Mouse (Mus musculus): ENCODE data around the gene Gm12790.
"Not testable (repeated sequence)": the region's sequence is repeated elsewhere in the genome, so short reads cannot be mapped to it uniquely, and the experiment has no call there.

Gm12790 gene

DNA sequence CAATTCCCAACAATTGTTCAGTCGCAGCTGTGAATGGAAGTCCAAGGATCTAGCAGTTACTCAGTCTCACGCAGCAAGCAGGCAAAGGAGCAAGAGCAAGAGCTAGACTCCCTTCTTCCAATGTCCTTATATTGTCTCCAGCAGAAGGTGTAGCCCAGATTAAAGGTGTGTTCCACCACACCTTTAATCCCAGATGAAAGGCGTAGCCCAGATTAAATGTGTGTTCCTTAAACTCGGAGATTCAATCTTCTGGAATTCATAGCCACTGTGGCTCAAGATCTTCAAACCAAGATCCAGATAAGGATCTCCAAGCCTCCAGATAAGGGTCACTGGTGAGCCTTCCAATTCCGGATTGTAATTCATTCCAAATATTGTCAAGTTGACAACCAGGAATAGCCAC lies at the start of gene Gm12790:
Gene Gm12790 (minus strand): TSS at position 101 of the 400 bp plus-strand sequence.
- in situ Hi-C loops (cut with MboI; ENCODE audit: low pct_unique_long_range_greater_than_20kb in 1 of 2, low sequenced_read_pairs in 2 of 2, unreplicated experiment in 1 of 2), result not testable (repeated sequence)

DNA sequence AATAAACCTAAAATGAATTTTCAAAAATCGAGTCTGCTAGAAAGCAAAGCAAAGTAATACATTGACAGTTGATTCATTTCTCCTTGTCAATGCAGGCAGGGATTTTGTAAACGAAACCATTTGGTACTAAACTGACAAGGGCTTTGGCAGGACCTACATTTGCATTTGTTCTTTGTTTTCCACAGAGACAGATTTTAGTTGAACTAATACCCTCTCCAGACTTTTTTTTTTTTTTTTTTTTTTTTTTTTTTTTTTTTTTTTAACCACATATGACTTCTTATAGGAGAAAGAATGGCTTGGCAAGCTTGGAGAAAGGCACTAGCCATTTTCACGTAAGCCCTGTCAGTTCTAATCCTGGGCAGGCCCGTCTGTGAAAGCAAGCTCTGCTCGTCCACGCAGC lies 45.8 kb upstream of the Gm12790 start:
- in situ Hi-C loops (cut with MboI; ENCODE audit: low pct_unique_long_range_greater_than_20kb in 1 of 2, low sequenced_read_pairs in 2 of 2, unreplicated experiment in 1 of 2), result no loop called here

DNA sequence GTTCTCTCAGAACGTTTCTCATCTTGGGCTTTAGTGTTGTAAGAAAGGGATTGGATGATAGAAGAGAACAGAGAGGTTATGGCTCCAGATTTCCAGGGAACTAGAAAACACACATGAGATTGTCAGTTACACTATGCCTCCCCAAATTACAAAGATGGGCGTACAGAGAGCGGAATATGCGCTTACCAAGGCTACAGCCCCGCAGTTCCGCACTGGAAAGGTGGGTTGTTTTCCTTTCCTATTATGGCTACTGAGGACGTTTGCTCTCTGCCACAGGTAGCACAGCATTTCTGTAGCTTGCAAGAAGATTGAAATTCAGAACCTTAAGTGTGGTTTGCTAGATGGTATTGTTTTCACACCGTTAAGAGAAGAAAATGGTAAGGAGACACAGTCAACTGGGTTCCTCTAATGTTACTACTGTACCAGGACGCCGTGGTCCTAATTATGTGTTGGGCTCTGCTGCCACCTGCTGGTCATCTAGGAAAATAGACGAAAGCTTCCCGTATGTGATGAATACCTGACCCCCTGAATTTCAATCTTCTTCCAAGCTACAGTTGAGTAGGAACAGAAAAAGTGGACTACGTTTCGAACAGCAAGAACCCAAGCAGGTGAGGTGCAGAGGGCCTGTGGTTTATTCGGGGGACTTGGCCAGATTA lies 17.5 kb upstream of the Gm12790 start:
- in situ Hi-C loops (cut with MboI; ENCODE audit: low pct_unique_long_range_greater_than_20kb in 1 of 2, low sequenced_read_pairs in 2 of 2, unreplicated experiment in 1 of 2), result loop anchor here (5.0 to 10.0 kb wide), 3 partner anchors 136 to 344 kb away; no protein-coding TSS in a partner anchor

DNA sequence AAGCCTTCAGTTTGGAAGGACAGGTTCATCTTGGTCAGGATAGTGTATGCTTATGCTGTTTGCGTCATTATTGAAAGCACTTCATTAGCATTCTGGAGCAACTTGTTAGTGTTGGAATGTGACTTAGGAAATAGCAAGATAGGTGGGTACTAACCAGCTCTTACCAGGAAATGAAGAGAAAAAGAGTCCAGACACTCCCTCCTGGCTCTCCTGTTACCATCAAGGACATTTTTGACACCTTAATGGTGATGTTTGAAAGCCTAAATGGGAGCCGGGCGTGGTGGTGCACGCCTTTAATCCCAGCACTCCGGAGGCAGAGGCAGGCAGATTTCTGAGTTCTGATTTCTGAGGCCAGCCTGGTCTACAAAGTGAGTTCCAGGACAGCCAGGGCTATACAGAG lies 16.6 kb upstream of the Gm12790 start:
- in situ Hi-C loops (cut with MboI; ENCODE audit: low pct_unique_long_range_greater_than_20kb in 1 of 2, low sequenced_read_pairs in 2 of 2, unreplicated experiment in 1 of 2), result loop anchor here (5.0 to 10.0 kb wide), 3 partner anchors 135 to 343 kb away; no protein-coding TSS in a partner anchor

DNA sequence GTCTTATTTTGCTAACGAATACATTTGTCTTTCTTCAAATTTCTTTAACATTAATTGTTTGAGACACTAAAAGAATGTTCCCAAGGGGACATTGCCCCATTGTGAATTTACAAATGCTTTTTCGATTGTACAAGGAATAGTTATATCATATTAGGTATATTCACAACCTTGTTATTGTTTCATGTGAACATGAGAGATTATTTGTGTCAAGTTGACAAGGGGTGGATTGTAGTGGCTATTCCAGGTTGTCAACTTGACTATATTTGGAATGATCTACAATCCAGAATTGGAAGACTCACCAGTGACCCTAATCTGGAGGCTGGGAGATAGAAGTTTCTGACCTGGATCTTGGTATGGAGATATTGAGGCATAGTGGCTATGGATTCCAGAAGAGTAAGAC lies 5.5 kb upstream of the Gm12790 start, which contains the start of gene Gm12789:
Gene Gm12789 (plus strand): TSS at position 301 of the 400 bp plus-strand sequence.
- in situ Hi-C loops (cut with MboI; ENCODE audit: low pct_unique_long_range_greater_than_20kb in 1 of 2, low sequenced_read_pairs in 2 of 2, unreplicated experiment in 1 of 2), result not testable (repeated sequence)

DNA sequence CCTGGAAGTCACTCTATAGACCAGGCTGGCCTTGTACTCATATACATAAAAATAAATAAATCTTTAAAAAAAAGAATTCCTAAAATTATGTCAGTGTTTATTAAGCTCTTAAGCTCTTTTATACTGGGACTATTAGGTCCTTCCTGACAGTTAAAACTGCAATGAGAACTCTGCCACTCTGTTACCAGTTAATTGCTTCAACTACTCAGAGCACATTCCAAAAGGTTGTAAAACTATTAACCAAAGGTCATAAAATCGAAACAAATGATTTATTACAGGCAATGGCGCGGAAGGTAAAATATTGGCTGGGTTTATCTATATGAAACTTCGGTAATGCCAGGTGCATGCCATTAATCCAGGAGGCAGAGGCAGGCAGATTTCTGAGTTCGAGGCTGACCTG lies 4.8 kb upstream of the Gm12790 start:
- in situ Hi-C loops (cut with MboI; ENCODE audit: low pct_unique_long_range_greater_than_20kb in 1 of 2, low sequenced_read_pairs in 2 of 2, unreplicated experiment in 1 of 2), result no loop called here

DNA sequence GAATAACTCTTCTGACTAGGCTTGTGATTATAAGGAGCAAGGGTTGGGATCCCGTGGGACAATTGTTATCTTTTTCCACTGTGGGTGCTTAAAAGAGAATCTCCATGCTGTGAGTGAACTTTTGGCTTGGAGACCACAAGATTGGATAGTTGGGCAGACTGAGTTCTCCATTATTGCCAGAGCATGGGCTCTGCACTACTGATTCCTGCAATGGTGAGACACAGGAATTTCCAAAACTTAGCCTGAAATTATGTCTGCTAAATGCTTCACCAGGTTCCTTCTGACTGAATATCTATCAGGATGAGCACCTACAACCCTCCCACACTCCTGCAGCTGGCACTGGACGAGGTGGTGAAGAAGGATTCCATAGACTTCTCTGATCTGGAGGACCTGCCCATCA lies 40.7 kb downstream of the Gm12790 start, which contains the start of gene Gm12794:
Gene Gm12794 (plus strand): TSS at position 301 of the 400 bp plus-strand sequence.
- in situ Hi-C loops (cut with MboI; ENCODE audit: low pct_unique_long_range_greater_than_20kb in 1 of 2, low sequenced_read_pairs in 2 of 2, unreplicated experiment in 1 of 2), result not testable (repeated sequence)

Measured in mouse embryonic stem cell (cell line).